In the genomic region with DNA sequence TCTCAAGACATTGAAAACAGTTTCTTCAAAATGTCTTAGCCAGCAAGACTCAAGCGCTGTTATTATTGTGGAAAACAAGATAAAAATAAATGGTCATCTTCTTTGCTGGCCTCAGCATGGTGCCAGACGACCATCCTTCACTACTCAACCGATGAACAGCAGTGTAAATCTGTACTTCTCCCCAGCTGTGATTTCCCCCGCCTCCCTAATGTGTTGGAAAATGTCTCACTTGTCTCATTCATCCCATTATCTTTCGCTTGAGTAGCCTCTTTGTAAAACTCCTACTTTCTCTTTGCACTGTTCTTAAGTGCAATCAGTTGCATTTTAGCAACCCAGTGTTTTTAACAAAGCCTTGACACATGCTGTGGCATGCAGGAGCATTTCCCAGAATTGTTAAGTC, we compare ENCODE assay signal across 15 mouse cellular contexts. TPM values are rescaled to one million over a fixed set of nuclear protein-coding genes. Genes with fewer than 3 reads are reported as not detected.
DNase-seq lines count a peak whose midpoint lies in the region; ATAC-seq and TF ChIP-seq lines count a peak whose summit lies in the region.
"Had no signal": no experiment of that assay in that cellular context is flagged by ENCODE, and none has a peak within 500 bp of the region (broad histone marks: within the 10 kb centered on the region; RNA-seq: fewer than 3 reads in every experiment).

No protein-coding gene starts in this region.

- TF ChIP-seq CTCF in thymus, adult 2 months (IDR thresholded peaks at IDR 0.05; ENCODE audit: borderline replicate concordance, control insufficient read depth, extremely low read depth, insufficient read depth, low read length, poor library complexity): no peak

- WGBS in neural tube, embryonic 12.5 days: 14% methylated on average over 5 of the region's 5 CpGs
- WGBS in forebrain, embryonic 14.5 days: 4% methylated on average over 5 of the region's 5 CpGs
- 76% methylated on average over 5 of the region's 5 CpGs for WGBS in thymus, adult 2 months

- no peaks in the 10 kb centered on the region for H3K36me3 ChIP-seq in neural tube, embryonic 12.5 days
- H3K36me3 ChIP-seq in forebrain, embryonic 14.5 days (ENCODE audit: control insufficient read depth, insufficient read depth, low read length): no peaks in the 10 kb centered on the region
- H3K36me3 ChIP-seq in thymus, adult 2 months (ENCODE audit: control insufficient read depth, insufficient read depth, low read length): no peaks in the 10 kb centered on the region

- peak; percentile 88 for ATAC-seq in neural tube, embryonic 12.5 days (ENCODE audit: low FRiP score, low read depth)
- ATAC-seq in forebrain, embryonic 14.5 days: peak; percentile 62; the same call in 1 of the 2 replicates
- ATAC-seq: inflammation-experienced regulatory T-cells, adult 6 months had no signal

- DNase-seq in neural tube, embryonic 10.5 days (ENCODE audit: extremely low spot score, low spot score): no peak
- DNase-seq in embryo, embryonic 10.5 days (ENCODE audit: low spot score): peak; percentile 67
- peak; percentile 59 for DNase-seq in forebrain, embryonic 14.5 days (ENCODE audit: low spot score)
- peak; percentile 80 for DNase-seq in retina, embryonic 14.5 days (ENCODE audit: low spot score)
- no peak for DNase-seq in gastrocnemius, postnatal 4 days (ENCODE audit: low spot score in 2 of 2)
- DNase-seq in adrenal gland, adult (ENCODE audit: inconsistent age in 2 of 2, low spot score in 1 of 2): no peak
- no peak for DNase-seq in thymus, adult 2 months
- DNase-seq: adrenal gland, adult 8-10 months; lung, postnatal 4 days had no signal

- H3K9ac ChIP-seq in neural tube, embryonic 12.5 days: no peak overlapping the region
- H3K9ac ChIP-seq in forebrain, embryonic 14.5 days (ENCODE audit: low read length): no peak overlapping the region

- H3K4me3 ChIP-seq in neural tube, embryonic 12.5 days: no peak overlapping the region
- no peak overlapping the region for H3K4me3 ChIP-seq in forebrain, embryonic 14.5 days (ENCODE audit: low read depth, low read length)
- no peak overlapping the region for H3K4me3 ChIP-seq in thymus, adult 2 months (ENCODE audit: control insufficient read depth, insufficient read depth, low read length)

- H3K4me2 ChIP-seq in neural tube, embryonic 12.5 days (replicated peaks): no peak overlapping the region
- H3K4me2 ChIP-seq in forebrain, embryonic 14.5 days (ENCODE audit: low read length): no peak overlapping the region

- H3K9me3 ChIP-seq in neural tube, embryonic 12.5 days: no peaks in the 10 kb centered on the region
- H3K9me3 ChIP-seq in forebrain, embryonic 14.5 days (replicated peaks; ENCODE audit: control insufficient read depth, low read length): no peaks in the 10 kb centered on the region

- peaks cover 7% of the 10 kb centered on the region for H3K4me1 ChIP-seq in neural tube, embryonic 12.5 days
- H3K4me1 ChIP-seq in forebrain, embryonic 14.5 days (ENCODE audit: control insufficient read depth, insufficient read depth, low read length): peaks cover 3% of the 10 kb centered on the region; the same call in 1 of the 2 replicates
- no peaks in the 10 kb centered on the region for H3K4me1 ChIP-seq in thymus, adult 2 months (replicated peaks; ENCODE audit: control insufficient read depth, insufficient read depth, low read length)

- H3K27me3 ChIP-seq in neural tube, embryonic 12.5 days (replicated peaks): no peaks in the 10 kb centered on the region
- H3K27me3 ChIP-seq in forebrain, embryonic 14.5 days (replicated peaks; ENCODE audit: control insufficient read depth, insufficient read depth, low read length): no peaks in the 10 kb centered on the region
- no peaks in the 10 kb centered on the region for H3K27me3 ChIP-seq in thymus, adult 2 months (ENCODE audit: control insufficient read depth, insufficient read depth, low read length)
- H3K27me3 ChIP-seq: CH12.LX had no signal

- no peak overlapping the region for H3K27ac ChIP-seq in neural tube, embryonic 12.5 days
- H3K27ac ChIP-seq in forebrain, embryonic 14.5 days (ENCODE audit: low read depth, low read length): no peak overlapping the region
- H3K27ac ChIP-seq in thymus, adult 2 months (ENCODE audit: control insufficient read depth, insufficient read depth, low read length): no peak overlapping the region
- H3K27ac ChIP-seq: kidney, postnatal 0 days had no signal

- TF ChIP-seq POLR2A in thymus, adult 2 months (IDR thresholded peaks at IDR 0.05; ENCODE audit: control insufficient read depth, extremely low read depth, insufficient read depth, low read length, poor library complexity): no peak

RNA-seq across cellular contexts. Expression of a gene that starts 9.4 kb away (rescaled TPM):
- 0.44 and 0.59 TPM in 2 replicates for polyA plus RNA-seq in neural tube, embryonic 12.5 days (2016; fragmentation: Nextera tagmentation; extraction: Ambion mirVana)
- 0.69 and 0.85 TPM in 2 replicates for polyA plus RNA-seq in forebrain, embryonic 14.5 days (2014; fragmentation: Nextera tagmentation; extraction: Ambion mirVana)
- 1 to 10 TPM; 1.7 to 2.3 TPM for total RNA-seq in gastrocnemius, postnatal 4 days (2021)
- 0.54 and 0.97 TPM in 2 replicates for polyA plus RNA-seq in thymus, adult 2 months (2012; rRNA removed)
- total RNA-seq: CH12.LX had no signal
- polyA plus RNA-seq: liver, embryonic 16.5 days; small intestine, adult 2 months had no signal

Comparison
In these comparisons a context has a peak if more than half of its experiments do, and no peak if none do; other contexts are left out.
1. DNase-seq: peak in embryo, embryonic 10.5 days (single experiment), forebrain, embryonic 14.5 days (single experiment) and retina, embryonic 14.5 days (single experiment); none in neural tube, embryonic 10.5 days (single experiment), gastrocnemius, postnatal 4 days (0 of 2), adrenal gland, adult (0 of 2) and thymus, adult 2 months (single experiment).